Mouse (Mus musculus) CD4-positive, CD25-positive, alpha-beta regulatory T cell, adult 2 months (primary cell): Measurements from ENCODE around the gene Slc4a8.
A peak's percentile ranks its signal among the peaks of the same experiment; 100 is the strongest.

ENCODE experiments used
- DNase-seq: peaks from one replicate; pipeline ENCODE4 v3.0.0-alpha.2; 2012; ENCODE audit warnings: low read depth, low spot score

Slc4a8 gene

DNA sequence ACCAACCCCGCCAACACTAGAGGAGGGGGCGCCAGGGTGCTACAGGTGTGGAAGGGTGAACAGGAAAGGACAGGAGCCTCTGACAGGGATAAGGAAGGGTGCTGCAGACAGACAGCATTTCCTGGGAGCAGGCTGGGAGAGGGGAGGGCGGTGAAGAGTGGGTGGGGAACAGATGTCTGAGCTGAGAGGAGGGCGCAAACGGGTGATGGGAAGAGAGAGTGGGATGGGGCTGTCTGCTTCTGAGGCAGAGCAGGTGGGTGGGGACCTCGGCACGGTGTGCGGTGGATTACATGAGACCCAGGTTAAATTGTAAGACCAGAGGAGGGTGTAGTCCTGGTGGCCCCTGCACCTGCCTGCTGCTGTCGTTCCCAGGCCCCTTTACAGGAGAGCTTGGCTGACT lies 68.2 kb downstream of the Slc4a8 start:
- no peak for DNase-seq

GRCm38 (mm10) chr15:100830682-100831081 lies 69.1 kb downstream of the Slc4a8 start:
- peak; percentile 59 for DNase-seq

GRCm38 (mm10) chr15:100832144-100832543 lies 70.6 kb downstream of the Slc4a8 start:
- no peak for DNase-seq

GRCm38 (mm10) chr15:100832784-100833183 lies 71.2 kb downstream of the Slc4a8 start:
- DNase-seq: no peak

DNA sequence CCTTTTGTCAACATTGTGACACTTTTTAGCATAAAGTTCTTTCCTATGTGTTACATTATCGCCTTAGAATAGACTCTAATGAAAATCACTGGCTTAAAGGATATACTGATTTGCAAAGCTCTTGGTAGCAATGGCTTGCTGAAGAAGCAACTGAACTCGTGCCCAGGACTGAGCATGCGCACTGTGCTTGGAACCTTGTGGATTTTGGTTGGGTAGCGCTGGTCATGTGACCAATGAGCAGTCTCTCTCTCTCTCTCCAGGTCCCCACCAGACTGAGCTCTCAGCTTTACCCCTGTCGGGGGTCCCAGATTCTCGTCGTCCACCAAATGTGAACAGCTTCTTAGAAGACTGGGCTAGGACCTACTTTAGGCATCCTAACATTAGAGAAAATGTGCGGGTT lies 75.2 kb downstream of the Slc4a8 start:
- no peak for DNase-seq

DNA sequence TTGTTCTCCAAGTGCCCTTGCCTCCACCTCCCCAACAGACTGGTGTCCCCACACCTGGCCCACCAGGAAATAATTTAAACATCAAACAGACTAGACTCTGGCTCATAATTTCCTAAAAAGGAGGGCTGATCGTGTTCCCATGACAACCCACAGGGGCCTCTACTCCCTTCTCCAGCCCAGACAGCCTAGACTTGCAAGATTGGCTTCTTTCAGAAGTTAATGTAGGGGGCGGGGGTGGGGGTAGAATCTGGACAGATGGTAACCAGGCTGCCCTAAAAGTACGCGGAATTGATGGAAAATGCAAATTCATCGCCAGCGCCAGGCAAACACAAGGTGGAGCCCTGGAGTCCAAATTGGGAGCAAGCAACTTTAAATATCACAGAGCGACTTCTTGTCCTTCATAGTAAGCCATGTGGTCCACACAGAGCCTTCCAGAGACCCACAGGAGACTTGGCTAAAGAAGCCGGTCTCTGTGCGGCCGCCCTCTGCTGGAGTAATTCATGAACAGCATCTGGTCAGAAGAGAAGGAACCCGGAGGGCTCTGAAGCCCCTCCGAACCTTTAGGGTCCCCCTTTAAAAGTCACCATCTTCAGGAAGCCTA lies 77.2 kb downstream of the Slc4a8 start:
- DNase-seq: peak; percentile 50

DNA sequence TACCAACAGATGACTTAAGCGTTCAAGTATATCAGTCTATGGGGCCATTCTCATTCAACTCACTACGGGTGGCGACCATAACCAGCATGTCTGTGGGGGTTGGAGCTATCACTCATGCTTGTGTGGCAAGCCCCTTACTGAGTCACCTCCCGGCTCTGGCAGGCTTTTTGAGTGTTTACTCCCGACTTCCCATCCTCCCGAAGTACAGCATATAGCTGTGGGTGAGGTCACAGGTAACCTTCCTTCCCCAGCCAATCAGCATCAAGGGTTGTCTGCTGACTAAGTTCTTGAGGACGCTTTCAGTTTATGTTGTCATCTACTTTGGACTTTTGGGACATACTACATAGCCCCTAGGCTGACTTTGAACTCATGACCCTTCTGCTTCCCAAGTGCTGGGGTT lies 82.8 kb downstream of the Slc4a8 start:
- peak; percentile 15 for DNase-seq

GRCm38 (mm10) chr15:100845049-100845879 lies 83.7 kb downstream of the Slc4a8 start:
- DNase-seq: peak; percentile 77

- peak; percentile 14 for DNase-seq
Observed at GRCm38 (mm10) chr15:100847193-100847592, 85.6 kb downstream of the Slc4a8 start.

DNA sequence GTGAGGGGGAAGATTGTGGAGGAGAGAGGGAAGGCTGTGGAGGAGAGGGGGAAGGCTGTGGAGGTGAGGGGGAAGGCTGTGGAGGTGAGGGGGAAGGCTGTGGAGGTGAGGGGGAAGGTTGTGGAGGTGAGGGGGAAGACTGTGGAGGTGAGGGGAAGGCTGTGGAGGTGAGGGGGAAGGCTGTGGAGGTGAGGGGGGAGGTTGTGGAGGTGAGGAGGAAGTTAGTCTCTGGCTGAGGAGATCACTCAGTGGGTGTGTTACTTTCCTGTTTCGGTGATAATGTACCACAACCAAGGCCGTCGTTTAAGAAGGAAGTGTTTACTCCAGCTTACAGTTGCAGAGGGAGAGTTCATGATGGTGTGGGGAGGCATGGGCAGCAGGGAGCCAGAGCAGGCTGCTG lies 96.0 kb downstream of the Slc4a8 start:
- no peak for DNase-seq

DNA sequence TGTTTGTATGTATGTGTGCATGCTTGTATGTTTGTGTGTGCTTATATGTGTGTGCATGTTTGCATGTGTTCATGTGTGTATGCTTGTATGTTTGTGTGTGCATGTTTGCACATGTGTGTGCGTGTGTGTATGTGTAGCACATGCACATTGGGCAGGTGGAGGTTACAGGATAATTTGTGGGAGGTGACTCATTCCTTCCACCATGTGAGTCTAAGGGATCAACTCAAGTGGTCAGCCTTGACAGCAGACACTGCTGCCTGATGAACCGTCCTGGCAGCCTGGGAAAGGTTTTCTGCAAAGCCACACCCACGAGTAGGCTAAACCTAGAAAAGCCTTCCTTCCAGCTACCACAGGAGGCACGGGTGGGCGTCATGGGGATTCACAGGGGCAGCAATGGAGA lies 99.3 kb downstream of the Slc4a8 start:
- no peak for DNase-seq

DNA sequence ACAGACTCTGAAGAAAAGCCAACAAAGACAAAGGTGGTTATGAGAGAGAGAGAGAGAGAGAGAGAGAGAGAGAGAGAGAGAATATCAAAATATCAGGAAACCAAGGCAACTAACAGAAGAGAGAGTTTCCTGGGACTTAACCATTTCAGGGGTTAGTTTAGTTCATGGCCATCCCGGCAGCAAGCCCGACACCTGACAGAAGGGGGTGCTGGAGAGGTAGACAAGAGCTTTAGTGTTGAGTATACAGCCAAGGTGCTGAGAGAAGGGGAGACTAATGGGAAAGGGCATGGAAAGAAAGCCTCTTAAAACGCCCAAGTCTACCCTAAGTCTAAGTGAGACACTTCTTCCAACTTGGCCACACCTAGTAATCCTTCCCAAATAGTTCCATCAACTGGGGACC lies 104.0 kb downstream of the Slc4a8 start:
- DNase-seq: peak; percentile 11

DNA sequence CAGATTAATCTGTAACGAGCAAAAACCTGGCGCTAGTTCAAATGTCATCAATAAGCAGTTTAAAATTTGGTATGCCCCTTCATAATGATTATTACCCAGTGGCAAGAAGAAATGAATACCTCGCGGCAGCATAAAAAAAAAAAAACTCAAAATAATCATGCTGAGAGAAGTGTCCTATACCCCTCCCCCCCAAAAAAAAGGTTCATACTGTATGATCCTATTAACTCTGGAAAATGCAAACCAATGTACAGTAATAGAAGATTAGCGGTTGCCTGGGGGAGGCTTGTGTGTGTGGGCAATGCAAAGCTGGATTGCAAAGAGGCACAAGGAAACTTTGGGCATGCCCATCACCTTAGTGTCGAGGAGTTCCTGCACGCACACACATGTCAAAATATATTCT lies 108.0 kb downstream of the Slc4a8 start, which contains the start of gene Scn8a:
Scn8a (plus strand) TSS at position 301 of the 400 bp plus-strand sequence.
- DNase-seq: no peak

DNA sequence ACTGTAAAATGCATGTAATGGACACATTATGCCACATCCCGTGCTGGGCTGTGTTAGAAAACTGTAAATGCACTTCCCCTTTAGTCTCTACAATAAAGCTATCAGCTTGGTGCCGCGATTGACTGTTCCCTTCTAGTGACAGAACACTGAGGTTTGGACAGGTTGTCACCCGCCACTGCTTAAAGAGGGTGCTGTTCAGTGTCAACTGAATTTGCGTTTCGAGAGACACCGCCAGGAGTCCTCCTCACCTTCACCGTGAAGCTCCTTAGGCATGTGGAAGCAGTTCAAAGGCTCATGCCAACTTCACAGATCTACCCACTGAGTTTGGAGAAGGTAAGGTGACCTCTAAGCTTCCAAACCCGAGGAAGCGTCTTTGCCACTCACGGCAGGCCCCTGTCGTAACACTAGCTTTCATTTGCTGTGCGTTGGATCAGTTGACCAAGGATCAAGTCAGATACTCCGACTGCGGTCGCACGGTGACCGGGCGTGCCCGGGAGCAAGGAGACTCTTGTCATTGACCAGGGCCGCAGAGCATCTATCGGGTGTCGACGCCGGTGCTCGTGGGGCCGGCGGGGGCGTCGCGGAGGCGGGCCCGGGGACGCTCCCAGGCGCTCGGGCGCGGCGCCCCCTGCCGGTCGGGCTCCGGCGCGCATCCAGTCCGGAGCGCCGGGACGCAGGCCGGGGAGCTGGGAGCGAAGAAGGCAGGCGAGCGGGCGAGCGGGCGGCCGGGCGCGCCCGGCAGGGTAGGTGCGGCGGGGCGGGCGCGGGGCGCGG lies 108.6 kb downstream of the Slc4a8 start:
- peak; percentile 66 for DNase-seq

DNA sequence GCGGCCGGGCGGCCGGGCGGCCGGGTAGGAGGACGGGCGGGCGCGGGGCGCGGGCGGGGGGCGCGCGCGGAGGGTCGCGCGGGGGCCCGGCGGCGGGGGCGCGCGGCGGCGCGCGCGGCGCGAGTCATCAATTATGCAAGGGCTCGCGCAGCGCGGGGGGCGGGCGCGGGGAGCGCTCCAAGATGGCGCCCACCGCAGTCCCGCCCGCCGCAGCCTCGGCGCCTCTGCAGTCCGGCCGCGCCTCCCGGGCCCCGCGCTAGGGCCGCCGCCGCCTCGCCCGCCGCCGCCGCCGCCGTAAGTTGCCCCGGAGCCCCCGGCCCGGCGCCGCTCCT lies 109.2 kb downstream of the Slc4a8 start:
- peak; percentile 34 for DNase-seq

DNA sequence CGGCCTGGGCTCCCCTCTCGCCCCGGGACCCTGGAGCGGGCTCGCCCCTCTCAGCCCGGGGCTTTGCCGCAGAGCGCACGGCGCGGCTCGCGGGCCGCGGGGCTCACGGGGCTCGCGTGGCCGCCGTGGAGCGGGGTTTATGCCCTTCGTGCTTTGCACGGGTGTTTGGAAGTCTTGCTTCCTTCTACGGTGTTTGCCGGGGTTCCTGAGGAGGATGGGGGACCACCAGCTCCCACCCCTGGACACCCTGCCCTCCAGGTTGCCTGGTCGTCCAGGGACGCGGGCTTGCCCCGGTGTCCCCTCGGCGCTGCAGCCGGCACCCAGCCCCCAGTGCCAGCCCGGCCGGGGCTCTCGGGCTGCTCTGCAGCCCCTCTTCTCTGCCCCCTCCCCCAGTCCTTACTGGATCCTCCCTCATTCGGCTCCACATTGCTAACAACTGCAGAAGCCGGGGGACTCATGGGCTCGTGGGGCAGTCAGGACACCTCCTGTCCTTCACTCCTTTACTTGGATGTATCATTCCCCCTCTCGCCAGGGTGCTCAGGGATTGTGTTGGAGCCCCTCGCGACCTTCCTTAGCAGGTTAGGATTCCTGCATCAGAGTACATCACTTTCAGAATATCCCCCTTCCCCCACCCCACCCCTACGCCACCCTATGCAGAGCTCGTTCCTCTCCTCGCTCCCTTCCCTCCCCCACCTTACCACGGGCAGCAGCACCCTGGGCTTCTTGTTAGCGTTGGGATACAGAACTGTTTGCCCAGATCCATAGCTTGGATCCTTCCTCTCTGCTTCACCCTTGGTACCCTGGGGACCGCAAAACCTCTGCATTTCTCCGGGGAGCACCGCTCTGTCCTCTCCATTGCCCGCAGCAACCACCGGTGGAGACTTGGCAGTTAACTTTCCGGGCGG lies 109.8 kb downstream of the Slc4a8 start:
- DNase-seq: no peak

DNA sequence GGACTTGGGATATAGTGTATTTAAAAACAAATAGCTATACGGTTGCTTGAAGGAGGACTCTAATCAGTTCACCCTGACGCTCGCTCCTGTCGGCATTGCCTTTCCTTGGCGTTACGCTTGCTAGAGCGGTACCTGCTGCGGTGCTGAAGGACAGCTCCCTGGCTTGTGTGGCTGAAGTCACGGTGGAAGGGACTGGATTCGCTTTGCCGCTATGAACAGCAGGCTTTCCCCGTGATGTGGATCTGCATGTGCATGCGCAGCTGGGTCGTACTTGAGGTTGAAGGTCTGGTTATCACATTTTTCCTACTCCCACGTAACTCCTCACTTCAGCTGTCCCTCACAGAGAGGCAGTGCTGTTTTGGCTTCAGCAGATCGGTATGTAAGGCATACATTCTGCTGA lies 111.6 kb downstream of the Slc4a8 start:
- peak; percentile 85 for DNase-seq
